Mouse (Mus musculus) midbrain, embryonic 16.5 days (tissue): ENCODE measurements around the gene Afp. TPM values are rescaled to one million over a fixed set of nuclear protein-coding genes. Genes with fewer than 3 reads are reported as not detected.

ENCODE experiments used
- ATAC-seq: fragments of 200-750 bp; cut with Nextera tagmentation; 2 replicates; pipeline ENCODE4 v1.8.0; 2017; ENCODE audit warnings: moderate TSS enrichment
- H3K27ac ChIP-seq: fragments of 300-500 bp; sonication (generic); 2 replicates; pipeline ENCODE4 v1.5.1; 2014; ENCODE audit warnings: mild to moderate bottlenecking, low read length, mixed read lengths
- H3K27me3 ChIP-seq: fragments of 300-500 bp; sonication (generic); 2 replicates; pipeline ENCODE4 v1.6.1; 2014; ENCODE audit warnings: low read depth, low read length, mixed read lengths; ENCODE audit not compliant: control insufficient read depth, insufficient read depth
- H3K36me3 ChIP-seq: fragments of 300-500 bp; sonication (generic); 2 replicates; pipeline ENCODE4 v1.6.1; 2014; ENCODE audit warnings: mild to moderate bottlenecking, low read length, moderate library complexity, mixed read lengths; ENCODE audit not compliant: control insufficient read depth, insufficient read depth
- H3K4me1 ChIP-seq: fragments of 300-500 bp; sonication (generic); 2 replicates; pipeline ENCODE4 v1.6.1; 2014; ENCODE audit warnings: mild to moderate bottlenecking, low read length, mixed read lengths; ENCODE audit not compliant: control insufficient read depth, insufficient read depth
- H3K4me2 ChIP-seq: fragments of 300-500 bp; sonication (generic); 2 replicates; pipeline ENCODE4 v1.6.1; 2014; ENCODE audit warnings: mild to moderate bottlenecking, low read length, mixed read lengths
- H3K4me3 ChIP-seq: fragments of 300-500 bp; sonication (generic); 2 replicates; pipeline ENCODE4 v1.5.1; 2014; ENCODE audit warnings: low read depth, mild to moderate bottlenecking, low read length, moderate library complexity, mixed read lengths
- H3K9ac ChIP-seq: fragments of 300-500 bp; sonication (generic); 2 replicates; pipeline ENCODE4 v1.6.1; 2014; ENCODE audit warnings: low read depth, low read length, mixed read lengths
- H3K9me3 ChIP-seq: fragments of 300-500 bp; sonication (generic); replicated peaks from 2 replicates; pipeline ENCODE4 v1.6.1; 2014; ENCODE audit warnings: mild to moderate bottlenecking, low read length, mixed read lengths; ENCODE audit not compliant: control insufficient read depth, poor library complexity, severe bottlenecking
- WGBS: fragments of 180-500 bp; shearing (Covaris S2); extraction: QIAGEN DNeasy Blood & Tissue Kit; methylation state at CpG from one replicate; pipeline ENCODE4 v1.1.7; 2014; 5-methylcytosine and 5-hydroxymethylcytosine counted together
- polyA plus RNA-seq: library from polyadenylated mRNA; unstranded; fragments of >200 nt; fragmentation: Nextera tagmentation; extraction: Ambion mirVana; gene quantifications from 2 replicates; pipeline ENCODE4 v1.2.1, GENCODE M21; 2015

Afp gene
- 0.24 TPM in 1 of 2 replicates, not detected in the other for polyA plus RNA-seq

DNA sequence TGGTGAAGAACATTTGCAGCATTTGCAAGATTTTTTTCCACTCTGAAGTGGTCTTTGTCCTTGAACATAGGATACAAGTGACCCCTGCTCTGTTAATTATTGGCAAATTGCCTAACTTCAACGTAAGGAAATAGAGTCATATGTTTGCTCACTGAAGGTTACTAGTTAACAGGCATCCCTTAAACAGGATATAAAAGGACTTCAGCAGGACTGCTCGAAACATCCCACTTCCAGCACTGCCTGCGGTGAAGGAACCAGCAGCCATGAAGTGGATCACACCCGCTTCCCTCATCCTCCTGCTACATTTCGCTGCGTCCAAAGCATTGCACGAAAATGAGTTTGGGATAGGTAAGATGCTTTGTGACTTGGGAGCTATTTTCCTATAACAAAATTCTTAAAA is at the start of gene Afp:
TSS of gene Afp (plus strand) at position 220 of the 400 bp plus-strand sequence.
- WGBS = 92% methylated on average over 7 of the region's 7 CpGs

DNA sequence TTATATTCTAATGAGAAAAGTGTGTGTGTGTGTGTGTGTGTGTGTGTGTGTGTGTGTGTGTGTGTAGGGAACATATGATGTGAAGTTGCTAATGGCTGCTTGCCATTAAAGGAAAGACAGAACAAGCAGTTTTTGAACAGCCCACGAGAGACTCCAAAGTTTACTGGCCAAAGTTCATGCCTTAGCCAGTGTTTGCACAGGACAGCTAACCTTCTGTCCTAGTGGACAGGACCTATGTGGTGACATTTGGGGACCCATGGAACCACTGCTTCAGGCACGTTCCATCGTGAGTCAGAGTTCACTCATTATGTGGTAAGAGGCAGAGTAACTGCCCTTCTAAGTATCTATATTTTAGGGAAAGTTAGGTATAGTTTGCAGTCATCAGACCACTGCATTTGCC is 43.0 kb upstream of the Afp start:
- no peaks in the 10 kb centered on the region for H3K4me1 ChIP-seq
- ATAC-seq = no peak
- no peaks in the 10 kb centered on the region for H3K9me3 ChIP-seq
- 93% methylated on average over 3 of the region's 3 CpGs for WGBS
- no peak overlapping the region for H3K4me2 ChIP-seq
- no peak overlapping the region for H3K4me3 ChIP-seq
- H3K27ac ChIP-seq = no peak overlapping the region
- H3K9ac ChIP-seq = no peak overlapping the region
- no peaks in the 10 kb centered on the region for H3K27me3 ChIP-seq
- no peaks in the 10 kb centered on the region for H3K36me3 ChIP-seq

More for the DNA sequence above, at the start of gene Afp:
- no peaks in the 10 kb centered on the region for H3K9me3 ChIP-seq
- H3K4me2 ChIP-seq = no peak within 1 kb of the TSS
- H3K4me3 ChIP-seq = no peak within 1 kb of the TSS
- no peaks in the 10 kb centered on the region for H3K27me3 ChIP-seq
- H3K9ac ChIP-seq = no peak within 1 kb of the TSS
- H3K4me1 ChIP-seq = no peaks in the 10 kb centered on the region
- no peaks in the 10 kb centered on the region for H3K36me3 ChIP-seq
- no peak within 1 kb of the TSS for H3K27ac ChIP-seq
- ATAC-seq = no peak

DNA sequence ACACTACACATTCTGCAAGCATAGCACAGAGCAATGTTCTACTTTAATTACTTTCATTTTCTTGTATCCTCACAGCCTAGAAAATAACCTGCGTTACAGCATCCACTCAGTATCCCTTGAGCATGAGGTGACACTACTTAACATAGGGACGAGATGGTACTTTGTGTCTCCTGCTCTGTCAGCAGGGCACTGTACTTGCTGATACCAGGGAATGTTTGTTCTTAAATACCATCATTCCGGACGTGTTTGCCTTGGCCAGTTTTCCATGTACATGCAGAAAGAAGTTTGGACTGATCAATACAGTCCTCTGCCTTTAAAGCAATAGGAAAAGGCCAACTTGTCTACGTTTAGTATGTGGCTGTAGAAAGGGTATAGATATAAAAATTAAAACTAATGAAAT is 40.6 kb upstream of the Afp start:
- no peak for ATAC-seq
- Histone ChIP-seq H3K4me1 (no peaks in the 10 kb centered on the region), H3K27ac (no peak overlapping the region), H3K4me2 (no peak overlapping the region), H3K27me3 (no peaks in the 10 kb centered on the region), H3K4me3 (no peak overlapping the region), H3K9me3 (no peaks in the 10 kb centered on the region), H3K36me3 (no peaks in the 10 kb centered on the region), H3K9ac (no peak overlapping the region)
- 88% methylated on average over 5 of the region's 5 CpGs for WGBS

DNA sequence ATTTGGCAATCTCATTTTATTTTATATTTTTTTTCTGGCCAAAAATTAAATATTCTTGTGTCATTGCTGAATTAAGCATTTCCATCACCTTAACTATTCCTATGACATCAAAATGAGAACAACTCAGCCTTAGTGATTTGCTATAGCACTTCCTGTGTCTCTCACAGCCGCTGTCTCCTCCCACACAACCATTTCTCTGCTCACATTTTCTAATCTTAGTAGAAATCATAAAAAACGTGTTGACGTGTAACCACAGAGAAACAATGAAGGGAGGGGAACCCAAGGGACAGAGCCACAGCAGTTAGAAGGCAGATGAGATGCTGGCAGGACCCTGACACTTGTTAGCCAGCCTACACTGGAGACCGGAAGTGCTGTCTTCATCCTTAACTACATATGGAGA is 37.8 kb upstream of the Afp start:
- Histone ChIP-seq H3K4me2 (no peak overlapping the region), H3K4me1 (no peaks in the 10 kb centered on the region), H3K27ac (no peak overlapping the region), H3K9ac (no peak overlapping the region), H3K9me3 (no peaks in the 10 kb centered on the region), H3K36me3 (no peaks in the 10 kb centered on the region), H3K4me3 (no peak overlapping the region), H3K27me3 (no peaks in the 10 kb centered on the region)
- 91% methylated on average over 4 of the region's 4 CpGs for WGBS
- no peak for ATAC-seq

DNA sequence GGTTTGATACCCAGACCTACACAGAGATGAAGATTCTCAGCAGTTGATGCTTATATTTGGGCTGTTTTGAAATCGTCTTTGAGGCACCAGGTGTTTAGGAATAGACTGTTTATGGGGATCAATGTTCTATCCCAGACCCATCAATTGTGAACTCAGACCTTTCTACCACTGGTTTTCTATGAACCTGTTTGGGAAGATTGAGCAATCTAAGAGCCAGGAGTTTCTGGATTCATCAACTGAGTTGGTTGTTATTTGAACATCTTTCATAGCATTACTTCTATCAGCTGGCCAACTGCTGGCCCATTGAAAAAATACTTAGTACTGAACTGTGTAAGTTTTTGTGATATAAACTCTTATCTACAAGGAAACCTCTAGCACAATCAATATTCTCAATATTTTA is 33.3 kb upstream of the Afp start:
- Histone ChIP-seq H3K36me3 (no peaks in the 10 kb centered on the region), H3K9me3 (no peaks in the 10 kb centered on the region), H3K4me2 (no peak overlapping the region), H3K4me1 (no peaks in the 10 kb centered on the region), H3K9ac (no peak overlapping the region), H3K27ac (no peak overlapping the region), H3K4me3 (no peak overlapping the region), H3K27me3 (no peaks in the 10 kb centered on the region)
- ATAC-seq = no peak
- WGBS = 84% methylated on average over 1 of the region's 1 CpGs

DNA sequence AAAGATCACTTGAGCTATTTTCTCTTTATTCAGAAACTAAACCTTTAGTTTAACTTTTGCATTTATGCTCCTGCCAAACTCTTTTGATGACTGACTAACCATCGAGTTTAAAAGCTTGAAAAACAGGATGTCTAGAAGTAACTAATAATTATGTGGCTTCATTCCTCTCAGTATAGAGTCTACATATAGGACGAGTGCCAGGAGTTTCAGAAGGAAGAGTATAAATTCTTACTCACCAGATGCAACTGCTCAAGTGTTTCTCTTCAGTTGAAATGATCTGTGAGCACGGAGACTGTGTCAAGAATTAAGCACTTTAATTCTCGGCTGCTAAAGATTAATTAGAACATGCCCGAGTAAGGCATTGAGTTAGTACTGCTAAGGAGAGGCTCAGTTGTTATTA is 31.8 kb upstream of the Afp start:
- 81% methylated on average over 5 of the region's 5 CpGs for WGBS
- no peak for ATAC-seq
- no peaks in the 10 kb centered on the region for H3K36me3 ChIP-seq

DNA sequence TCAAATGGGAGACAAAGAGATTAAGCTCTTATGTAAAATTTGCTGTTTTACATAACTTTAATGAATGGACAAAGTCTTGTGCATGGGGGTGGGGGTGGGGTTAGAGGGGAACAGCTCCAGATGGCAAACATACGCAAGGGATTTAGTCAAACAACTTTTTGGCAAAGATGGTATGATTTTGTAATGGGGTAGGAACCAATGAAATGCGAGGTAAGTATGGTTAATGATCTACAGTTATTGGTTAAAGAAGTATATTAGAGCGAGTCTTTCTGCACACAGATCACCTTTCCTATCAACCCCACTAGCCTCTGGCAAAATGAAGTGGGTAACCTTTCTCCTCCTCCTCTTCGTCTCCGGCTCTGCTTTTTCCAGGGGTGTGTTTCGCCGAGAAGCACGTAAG is 29.9 kb upstream of the Afp start, which contains the start of gene Alb:
TSS of gene Alb (plus strand) at position 279 of the 400 bp plus-strand sequence.
- Histone ChIP-seq H3K4me3 (no peak within 1 kb of the TSS), H3K4me1 (no peaks in the 10 kb centered on the region), H3K27me3 (no peaks in the 10 kb centered on the region), H3K27ac (no peak within 1 kb of the TSS), H3K4me2 (no peak within 1 kb of the TSS), H3K9me3 (no peaks in the 10 kb centered on the region), H3K36me3 (no peaks in the 10 kb centered on the region), H3K9ac (no peak within 1 kb of the TSS)
- no peak for ATAC-seq
- WGBS = 91% methylated on average over 8 of the region's 8 CpGs

More for the DNA sequence above, 31.8 kb upstream of the Afp start:
- H3K4me1 ChIP-seq = no peaks in the 10 kb centered on the region
- H3K9ac ChIP-seq = no peak overlapping the region
- H3K4me3 ChIP-seq = no peak overlapping the region
- no peak overlapping the region for H3K4me2 ChIP-seq
- no peaks in the 10 kb centered on the region for H3K9me3 ChIP-seq
- no peaks in the 10 kb centered on the region for H3K27me3 ChIP-seq
- H3K27ac ChIP-seq = no peak overlapping the region

DNA sequence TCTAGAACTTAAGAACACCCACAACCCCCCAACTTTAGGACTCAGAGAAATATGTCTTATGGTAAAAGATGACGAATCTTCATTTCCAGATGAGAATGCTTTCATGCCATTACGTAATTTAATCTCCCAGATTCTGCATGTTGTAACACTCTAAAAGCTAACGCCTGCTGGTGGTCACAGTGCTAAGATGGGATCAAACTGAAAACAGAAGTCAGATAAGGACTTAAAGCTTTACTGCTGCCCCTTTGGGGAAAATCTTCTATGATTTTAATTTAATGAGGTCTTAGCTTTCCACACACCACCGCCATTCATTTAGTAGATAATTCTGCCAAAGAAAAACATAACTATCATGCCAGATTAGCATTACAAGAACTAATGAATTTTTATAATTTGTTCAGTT is 23.7 kb upstream of the Afp start:
- Histone ChIP-seq H3K4me3 (no peak overlapping the region), H3K27me3 (no peaks in the 10 kb centered on the region), H3K4me2 (no peak overlapping the region), H3K36me3 (no peaks in the 10 kb centered on the region), H3K27ac (no peak overlapping the region), H3K9me3 (no peaks in the 10 kb centered on the region), H3K4me1 (no peaks in the 10 kb centered on the region), H3K9ac (no peak overlapping the region)
- 62% methylated on average over 4 of the region's 4 CpGs for WGBS
- no peak for ATAC-seq

DNA sequence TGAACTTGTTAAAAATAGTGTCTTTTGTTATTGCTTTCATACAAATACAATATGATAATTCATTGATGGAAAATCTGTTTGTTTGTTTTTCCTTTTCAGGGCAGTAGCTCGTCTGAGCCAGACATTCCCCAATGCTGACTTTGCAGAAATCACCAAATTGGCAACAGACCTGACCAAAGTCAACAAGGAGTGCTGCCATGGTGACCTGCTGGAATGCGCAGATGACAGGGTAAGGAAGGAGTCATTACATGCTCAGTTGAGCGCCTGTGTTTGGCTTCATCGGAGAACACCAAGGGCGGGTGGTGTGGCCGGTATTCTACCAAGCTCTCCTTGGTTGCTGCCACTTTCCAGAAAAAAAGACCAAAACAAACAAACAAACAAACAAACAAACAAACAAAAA is 23.3 kb upstream of the Afp start:
- WGBS = 14% methylated on average over 6 of the region's 6 CpGs

More for the DNA sequence above, 23.3 kb upstream of the Afp start:
- no peak overlapping the region for H3K27ac ChIP-seq
- H3K4me3 ChIP-seq = no peak overlapping the region
- H3K4me1 ChIP-seq = no peaks in the 10 kb centered on the region
- H3K9me3 ChIP-seq = no peaks in the 10 kb centered on the region
- no peaks in the 10 kb centered on the region for H3K27me3 ChIP-seq
- ATAC-seq = no peak
- no peak overlapping the region for H3K4me2 ChIP-seq
- H3K9ac ChIP-seq = no peak overlapping the region
- H3K36me3 ChIP-seq = no peaks in the 10 kb centered on the region
